Mouse (Mus musculus) limb, embryonic 11.5 days (tissue): Measurements from ENCODE around the gene Prmt2. TPM values are rescaled to one million over a fixed set of nuclear protein-coding genes. Genes with fewer than 3 reads are reported as not detected.

ENCODE experiments used
- ATAC-seq: fragments of 200-750 bp; cut with Nextera tagmentation; 2 replicates; pipeline ENCODE4 v1.8.0; 2017; ENCODE audit warnings: low read depth; ENCODE audit not compliant: insufficient number of reproducible peaks, low FRiP score, low TSS enrichment
- DNase-seq: peaks from one replicate; pipeline ENCODE4 v3.0.0-alpha.2; 2015; ENCODE audit warnings: low spot score
- H3K27ac ChIP-seq: fragments of 300-500 bp; sonication (generic); replicated peaks from 2 replicates; pipeline ENCODE4 v1.5.1; 2014; ENCODE audit warnings: low read depth, mild to moderate bottlenecking, low read length
- H3K27me3 ChIP-seq: fragments of 300-500 bp; sonication (generic); 2 replicates; pipeline ENCODE4 v1.6.1; 2014; ENCODE audit warnings: mild to moderate bottlenecking, low read length, mixed read lengths; ENCODE audit not compliant: control insufficient read depth, insufficient read depth
- H3K36me3 ChIP-seq: fragments of 300-500 bp; sonication (generic); 2 replicates; pipeline ENCODE4 v1.6.1; 2014; ENCODE audit warnings: mild to moderate bottlenecking, low read length, moderate library complexity, mixed read lengths; ENCODE audit not compliant: control insufficient read depth, insufficient read depth
- H3K4me1 ChIP-seq: fragments of 300-500 bp; sonication (generic); 2 replicates; pipeline ENCODE4 v1.6.1; 2014; ENCODE audit warnings: low read length, mixed read lengths; ENCODE audit not compliant: control insufficient read depth, insufficient read depth
- H3K4me2 ChIP-seq: fragments of 300-500 bp; sonication (generic); 2 replicates; pipeline ENCODE4 v1.6.1; 2014; ENCODE audit warnings: low read depth, mild to moderate bottlenecking, moderate library complexity; ENCODE audit not compliant: severe bottlenecking
- H3K4me3 ChIP-seq: fragments of 300-500 bp; sonication (generic); 2 replicates; pipeline ENCODE4 v1.5.1; 2014; ENCODE audit warnings: low read depth, low read length
- H3K9ac ChIP-seq: fragments of 300-500 bp; sonication (generic); 2 replicates; pipeline ENCODE4 v1.6.1; 2014; ENCODE audit warnings: mild to moderate bottlenecking, low read length
- H3K9me3 ChIP-seq: fragments of 300-500 bp; sonication (generic); 2 replicates; pipeline ENCODE4 v1.6.1; 2016; ENCODE audit warnings: low read length; ENCODE audit not compliant: control insufficient read depth
- WGBS: fragments of 180-500 bp; shearing (Covaris S2); extraction: QIAGEN DNeasy Blood & Tissue Kit; methylation state at CpG from one replicate; pipeline ENCODE4 v1.1.7; 2014; 5-methylcytosine and 5-hydroxymethylcytosine counted together
- microRNA counts: library from miRNA; unstranded; fragments of <30 nt; microRNA quantifications from one replicate; lab custom pipeline; 2016
- microRNA-seq: library from miRNA; unstranded; fragments of <30 nt; microRNA quantifications from one replicate; pipeline ENCODE4, GENCODE M21; 2016
- polyA plus RNA-seq: library from polyadenylated mRNA; unstranded; fragments of >200 nt; fragmentation: Nextera tagmentation; extraction: Ambion mirVana; gene quantifications from 2 replicates; pipeline ENCODE4 v1.2.1, GENCODE M21; 2014

Prmt2 gene
- polyA plus RNA-seq, 1 experiment from 2014 or later: 49.1 TPM

DNA sequence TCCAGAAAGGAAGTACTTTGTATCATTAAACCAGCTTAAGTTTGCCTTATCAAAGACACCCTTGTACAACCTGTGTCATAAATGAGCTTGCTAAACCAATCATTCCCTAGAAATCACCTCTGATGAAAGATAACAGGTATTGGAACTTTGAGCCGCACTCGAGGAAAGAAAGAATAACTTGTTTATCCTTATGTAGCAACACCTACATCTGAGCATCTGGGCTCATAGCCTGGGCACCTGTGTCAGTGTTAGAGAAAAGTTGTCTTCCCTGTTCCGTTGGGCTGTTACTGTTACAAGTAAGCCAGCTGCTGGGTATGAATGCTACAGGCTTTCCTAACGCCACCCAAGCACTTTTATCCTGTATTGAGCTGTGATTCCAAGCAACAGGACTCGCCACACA lies 80.1 kb downstream of the Prmt2 start:
- Histone ChIP-seq H3K4me2 (no peak overlapping the region), H3K4me1 (no peaks in the 10 kb centered on the region), H3K9ac (no peak overlapping the region), H3K9me3 (no peaks in the 10 kb centered on the region), H3K27ac (no peak overlapping the region), H3K4me3 (no peak overlapping the region), H3K36me3 (no peaks in the 10 kb centered on the region), H3K27me3 (no peaks in the 10 kb centered on the region)
- 79% methylated on average over 5 of the region's 5 CpGs for WGBS
- no peak for DNase-seq
- ATAC-seq: no peak

MicroRNAs encoded within 50 kb of the gene (microRNA counts, 519-probe panel; counts per million panel counts)
- not detected for microRNA mmu-miR-678 (lab: Ali Mortazavi, UCI)

Small RNA genes lying within 50 kb of the gene (microRNA-seq; reads per million reads assigned to microRNA genes)
- gene Mir678: not detected

Other genes with a start within 250 kb of the Prmt2 start
- 42.1 and 44.8 TPM in 2 replicates for gene Zfp280b, start 205.2 kb downstream of the Prmt2 start, polyA plus RNA-seq
- gene Slc5a4b, start 126.9 kb downstream of the Prmt2 start, polyA plus RNA-seq: not detected in 2 replicates
- gene Slc5a4a, start 90.4 kb downstream of the Prmt2 start, polyA plus RNA-seq: not detected in 2 replicates
- 0.13 and 0.23 TPM in 2 replicates for gene S100b, start 16.0 kb upstream of the Prmt2 start, polyA plus RNA-seq
- 4.5 and 5.2 TPM in 2 replicates for gene Dip2a, start 107.4 kb upstream of the Prmt2 start, polyA plus RNA-seq
- gene AC141477.1, start 202.6 kb upstream of the Prmt2 start, polyA plus RNA-seq: not detected in 2 replicates
- 18.6 and 19.0 TPM in 2 replicates for gene Pcnt, start 204.9 kb upstream of the Prmt2 start, polyA plus RNA-seq
- gene 2610028H24Rik, start 211.2 kb upstream of the Prmt2 start, polyA plus RNA-seq: not detected in 2 replicates
- gene Mcm3ap, start 231.1 kb upstream of the Prmt2 start, polyA plus RNA-seq: 70.2 and 87.6 TPM in 2 replicates
- gene Ybey, start 231.2 kb upstream of the Prmt2 start, polyA plus RNA-seq: 6.4 and 7.0 TPM in 2 replicates